Mouse (Mus musculus): ENCODE results near the gene Smpd1. TPM values are rescaled to one million over a fixed set of nuclear protein-coding genes. Genes with fewer than 3 reads are reported as not detected.

Smpd1 gene
- polyA plus RNA-seq (2014; fragmentation: Illumina TruSeq; extraction: RNeasy Lipid Tissue Mini Kit (QIAGEN cat#74804); ENCODE audit: low read depth, low replicate concordance) = 58.4 TPM

DNA sequence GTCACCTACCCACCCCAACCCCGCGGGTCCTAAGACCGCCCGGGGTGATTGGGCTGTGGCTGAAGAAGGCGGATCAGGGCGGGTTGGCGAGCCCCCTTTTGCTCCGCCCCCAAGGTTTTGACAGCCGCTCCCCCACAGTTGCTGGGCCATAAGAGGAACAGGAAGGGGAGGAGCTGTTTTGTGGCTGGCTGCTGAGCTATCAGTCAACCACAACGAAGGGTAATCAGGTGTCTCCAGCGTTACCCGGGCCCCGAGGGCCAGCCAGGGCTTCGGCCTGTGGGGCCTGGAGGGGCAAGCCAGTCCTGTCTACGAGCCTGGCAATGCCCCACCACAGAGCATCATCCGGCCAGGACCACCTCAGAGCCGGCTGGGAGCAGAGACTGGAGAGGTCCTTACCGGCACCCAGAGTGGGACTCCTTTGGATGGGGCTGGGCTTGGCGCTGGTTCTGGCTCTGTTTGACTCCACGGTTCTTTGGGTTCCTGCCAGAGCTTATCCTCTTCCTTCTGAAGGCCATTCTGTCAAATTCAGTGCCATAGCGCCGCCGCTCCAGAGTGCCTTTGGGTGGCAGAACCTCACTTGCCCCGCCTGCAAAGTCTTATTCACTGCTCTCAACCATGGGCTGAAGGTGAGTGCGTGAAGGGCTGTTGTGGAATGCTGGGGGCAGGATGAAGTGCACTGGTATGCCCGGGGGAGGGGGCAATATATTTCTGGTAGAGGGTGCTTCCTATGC is at the start of gene Smpd1:
Smpd1 (plus strand) TSS at position 149 of the 731 bp plus-strand sequence.

DNA sequence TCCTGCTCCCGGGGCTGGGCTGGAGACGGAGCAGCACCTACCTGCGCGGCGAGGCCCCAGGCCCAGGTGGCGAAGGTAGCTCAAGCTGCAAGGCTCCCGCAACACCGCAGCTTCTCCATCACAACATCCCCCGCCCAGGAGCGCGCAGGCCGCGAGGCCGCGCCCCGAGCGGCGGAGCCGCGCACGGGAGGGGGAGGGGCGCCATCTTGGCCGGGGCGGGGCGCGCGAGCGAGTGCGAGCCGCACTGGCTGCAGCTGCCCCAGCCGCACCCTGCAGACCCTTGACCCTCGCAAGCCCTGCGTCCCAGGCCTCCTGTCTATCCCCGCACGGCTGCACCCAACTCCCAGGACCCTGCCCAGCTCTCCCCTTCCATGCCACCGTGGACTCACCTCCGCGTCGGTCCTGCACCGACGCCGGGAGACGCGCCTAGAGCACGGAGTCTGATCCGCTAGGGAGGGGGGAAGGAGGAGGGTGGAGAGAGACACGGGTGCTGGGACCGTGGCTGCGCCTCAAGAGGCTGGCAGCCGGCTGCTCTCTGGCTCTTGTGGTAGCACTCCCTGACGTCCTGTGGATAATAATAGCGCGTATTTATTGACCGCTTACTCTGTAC is 27.0 kb downstream of the Smpd1 start, which contains the start of gene Apbb1:
Apbb1 (minus strand) TSS at position 560 of the 610 bp plus-strand sequence.

Other genes starting within 250 kb of the Smpd1 start
- not detected for gene Olfr689, start 243.2 kb upstream of the Smpd1 start, polyA plus RNA-seq (2014; fragmentation: Illumina TruSeq; extraction: RNeasy Lipid Tissue Mini Kit (QIAGEN cat#74804); ENCODE audit: low read depth, low replicate concordance)
- gene Olfr690, start 220.3 kb upstream of the Smpd1 start, polyA plus RNA-seq (2014; fragmentation: Illumina TruSeq; extraction: RNeasy Lipid Tissue Mini Kit (QIAGEN cat#74804); ENCODE audit: low read depth, low replicate concordance) = not detected
- gene Olfr691, start 212.1 kb upstream of the Smpd1 start, polyA plus RNA-seq (2014; fragmentation: Illumina TruSeq; extraction: RNeasy Lipid Tissue Mini Kit (QIAGEN cat#74804); ENCODE audit: low read depth, low replicate concordance) = not detected
- gene Olfr692, start 186.1 kb upstream of the Smpd1 start, polyA plus RNA-seq (2014; fragmentation: Illumina TruSeq; extraction: RNeasy Lipid Tissue Mini Kit (QIAGEN cat#74804); ENCODE audit: low read depth, low replicate concordance) = not detected
- gene Gm5901, start 179.3 kb upstream of the Smpd1 start, polyA plus RNA-seq (2014; fragmentation: Illumina TruSeq; extraction: RNeasy Lipid Tissue Mini Kit (QIAGEN cat#74804); ENCODE audit: low read depth, low replicate concordance) = 4.3 TPM
- gene Fam160a2, start 154.3 kb upstream of the Smpd1 start, polyA plus RNA-seq (2014; fragmentation: Illumina TruSeq; extraction: RNeasy Lipid Tissue Mini Kit (QIAGEN cat#74804); ENCODE audit: low read depth, low replicate concordance) = 29.8 TPM
- gene Cnga4, start 149.8 kb upstream of the Smpd1 start, polyA plus RNA-seq (2014; fragmentation: Illumina TruSeq; extraction: RNeasy Lipid Tissue Mini Kit (QIAGEN cat#74804); ENCODE audit: low read depth, low replicate concordance) = 0.62 TPM
- gene Cckbr, start 128.6 kb upstream of the Smpd1 start, polyA plus RNA-seq (2014; fragmentation: Illumina TruSeq; extraction: RNeasy Lipid Tissue Mini Kit (QIAGEN cat#74804); ENCODE audit: low read depth, low replicate concordance) = 0.45 TPM
- gene Cavin3, start 72.1 kb upstream of the Smpd1 start, polyA plus RNA-seq (2014; fragmentation: Illumina TruSeq; extraction: RNeasy Lipid Tissue Mini Kit (QIAGEN cat#74804); ENCODE audit: low read depth, low replicate concordance) = 105 TPM
- 9.9 TPM for gene Apbb1, start 27.3 kb downstream of the Smpd1 start, polyA plus RNA-seq (2014; fragmentation: Illumina TruSeq; extraction: RNeasy Lipid Tissue Mini Kit (QIAGEN cat#74804); ENCODE audit: low read depth, low replicate concordance)
- gene Hpx, start 45.8 kb downstream of the Smpd1 start, polyA plus RNA-seq (2014; fragmentation: Illumina TruSeq; extraction: RNeasy Lipid Tissue Mini Kit (QIAGEN cat#74804); ENCODE audit: low read depth, low replicate concordance) = 1.1 TPM
- gene Trim3, start 79.2 kb downstream of the Smpd1 start, polyA plus RNA-seq (2014; fragmentation: Illumina TruSeq; extraction: RNeasy Lipid Tissue Mini Kit (QIAGEN cat#74804); ENCODE audit: low read depth, low replicate concordance) = 37.7 TPM
- 82.5 TPM for gene Timm10b, start 85.7 kb downstream of the Smpd1 start, polyA plus RNA-seq (2014; fragmentation: Illumina TruSeq; extraction: RNeasy Lipid Tissue Mini Kit (QIAGEN cat#74804); ENCODE audit: low read depth, low replicate concordance)
- 69.0 TPM for gene Arfip2, start 86.1 kb downstream of the Smpd1 start, polyA plus RNA-seq (2014; fragmentation: Illumina TruSeq; extraction: RNeasy Lipid Tissue Mini Kit (QIAGEN cat#74804); ENCODE audit: low read depth, low replicate concordance)
- gene Gm45799, start 86.2 kb downstream of the Smpd1 start, polyA plus RNA-seq (2014; fragmentation: Illumina TruSeq; extraction: RNeasy Lipid Tissue Mini Kit (QIAGEN cat#74804); ENCODE audit: low read depth, low replicate concordance) = 9.6 TPM
- 4.4 TPM for gene Dnhd1, start 96.5 kb downstream of the Smpd1 start, polyA plus RNA-seq (2014; fragmentation: Illumina TruSeq; extraction: RNeasy Lipid Tissue Mini Kit (QIAGEN cat#74804); ENCODE audit: low read depth, low replicate concordance)
- gene Ilk, start 182.2 kb downstream of the Smpd1 start, polyA plus RNA-seq (2014; fragmentation: Illumina TruSeq; extraction: RNeasy Lipid Tissue Mini Kit (QIAGEN cat#74804); ENCODE audit: low read depth, low replicate concordance) = 189 TPM
- 23.5 TPM for gene Rrp8, start 183.0 kb downstream of the Smpd1 start, polyA plus RNA-seq (2014; fragmentation: Illumina TruSeq; extraction: RNeasy Lipid Tissue Mini Kit (QIAGEN cat#74804); ENCODE audit: low read depth, low replicate concordance)
- 152 TPM for gene Taf10, start 190.0 kb downstream of the Smpd1 start, polyA plus RNA-seq (2014; fragmentation: Illumina TruSeq; extraction: RNeasy Lipid Tissue Mini Kit (QIAGEN cat#74804); ENCODE audit: low read depth, low replicate concordance)
- gene Tpp1, start 197.9 kb downstream of the Smpd1 start, polyA plus RNA-seq (2014; fragmentation: Illumina TruSeq; extraction: RNeasy Lipid Tissue Mini Kit (QIAGEN cat#74804); ENCODE audit: low read depth, low replicate concordance) = 85.5 TPM
- gene Dchs1, start 233.3 kb downstream of the Smpd1 start, polyA plus RNA-seq (2014; fragmentation: Illumina TruSeq; extraction: RNeasy Lipid Tissue Mini Kit (QIAGEN cat#74804); ENCODE audit: low read depth, low replicate concordance) = 2.7 TPM